Mouse (Mus musculus) c-Kit-positive CD71-positive TER-119-negative erythroid progenitor cells, embryonic 14.5 days (primary cell): ENCODE results near the gene H13.

Source experiments
- DNase-seq: peaks from one replicate; pipeline ENCODE4 v3.0.0-alpha.2; 2013; ENCODE audit warnings: low read depth

The H13 gene

GRCm38 (mm10) chr2:152734984-152735383, 65.7 kb downstream of the H13 start:
- DNase-seq: no peak

- DNase-seq: peak; percentile 91
Observed at GRCm38 (mm10) chr2:152736090-152736601, 66.9 kb downstream of the H13 start, which contains the start of gene Id1. TSS of gene Id1 (plus strand) at chr2:152736251.

- DNase-seq: no peak
Observed at GRCm38 (mm10) chr2:152736748-152737147, 67.5 kb downstream of the H13 start.

- no peak for DNase-seq
Observed at GRCm38 (mm10) chr2:152737306-152738221, 68.3 kb downstream of the H13 start.

- no peak for DNase-seq
Observed at GRCm38 (mm10) chr2:152738341-152738740, 69.1 kb downstream of the H13 start.

- no peak for DNase-seq
Observed at GRCm38 (mm10) chr2:152739031-152739841, 70.0 kb downstream of the H13 start.

- DNase-seq: peak; percentile 72
Observed at GRCm38 (mm10) chr2:152739842-152740260, 70.6 kb downstream of the H13 start.

- DNase-seq: no peak
Observed at GRCm38 (mm10) chr2:152740490-152740889, 71.2 kb downstream of the H13 start.

- no peak for DNase-seq
Observed at GRCm38 (mm10) chr2:152741153-152742041, 72.1 kb downstream of the H13 start.

GRCm38 (mm10) chr2:152742435-152742834, 73.2 kb downstream of the H13 start:
- no peak for DNase-seq

- no peak for DNase-seq
Observed at GRCm38 (mm10) chr2:152753944-152754711, 84.9 kb downstream of the H13 start, which contains the start of gene Cox4i2. TSS of gene Cox4i2 (plus strand) at chr2:152754173.

GRCm38 (mm10) chr2:152756474-152757393, 87.5 kb downstream of the H13 start:
- no peak for DNase-seq

GRCm38 (mm10) chr2:152757478-152757877, 88.2 kb downstream of the H13 start:
- DNase-seq: no peak
